Mouse (Mus musculus) lung, embryonic 15.5 days (tissue): ENCODE measurements around the gene Rab6b. TPM values are rescaled to one million over a fixed set of nuclear protein-coding genes. Genes with fewer than 3 reads are reported as not detected.

Experiments
- ATAC-seq: fragments of 200-750 bp; cut with Nextera tagmentation; 2 replicates; pipeline ENCODE4 v1.8.0; 2017; ENCODE audit warnings: moderate number of reproducible peaks, borderline replicate concordance; ENCODE audit not compliant: low FRiP score, low TSS enrichment; ENCODE audit errors: extremely low read depth
- H3K27ac ChIP-seq: fragments of 300-500 bp; sonication (generic); 2 replicates; pipeline ENCODE4 v1.5.1; 2015; ENCODE audit warnings: moderate library complexity, mild to moderate bottlenecking, inconsistent platforms
- H3K27me3 ChIP-seq: fragments of 300-500 bp; sonication (generic); 2 replicates; pipeline ENCODE4 v1.6.1; 2015; ENCODE audit warnings: inconsistent platforms
- H3K36me3 ChIP-seq: fragments of 300-500 bp; sonication (generic); 2 replicates; pipeline ENCODE4 v1.6.1; 2015; ENCODE audit warnings: inconsistent platforms
- H3K4me1 ChIP-seq: fragments of 300-500 bp; sonication (generic); 2 replicates; pipeline ENCODE4 v1.6.1; 2015; ENCODE audit warnings: inconsistent platforms
- H3K4me2 ChIP-seq: fragments of 300-500 bp; sonication (generic); 2 replicates; pipeline ENCODE4 v1.6.1; 2015; ENCODE audit warnings: inconsistent platforms, mild to moderate bottlenecking, moderate library complexity
- H3K4me3 ChIP-seq: fragments of 300-500 bp; sonication (generic); 2 replicates; pipeline ENCODE4 v1.5.1; 2015; ENCODE audit warnings: mild to moderate bottlenecking, inconsistent platforms
- H3K9ac ChIP-seq: fragments of 300-500 bp; sonication (generic); 2 replicates; pipeline ENCODE4 v1.6.1; 2015; ENCODE audit warnings: inconsistent platforms
- H3K9me3 ChIP-seq: fragments of 300-500 bp; sonication (generic); 2 replicates; pipeline ENCODE4 v1.6.1; 2016; ENCODE audit warnings: inconsistent platforms
- WGBS: fragments of 180-500 bp; shearing (Covaris S2); methylation state at CpG from one replicate; pipeline ENCODE4 v1.1.7; 2015; 5-methylcytosine and 5-hydroxymethylcytosine counted together
- polyA plus RNA-seq: library from polyadenylated mRNA; unstranded; fragments of >200 nt; fragmentation: Nextera tagmentation; extraction: Ambion mirVana; gene quantifications from 2 replicates; pipeline ENCODE4 v1.2.1, GENCODE M21; 2015

Gene Rab6b
- polyA plus RNA-seq, 1 experiment from 2014 or later: 4.3 TPM

DNA sequence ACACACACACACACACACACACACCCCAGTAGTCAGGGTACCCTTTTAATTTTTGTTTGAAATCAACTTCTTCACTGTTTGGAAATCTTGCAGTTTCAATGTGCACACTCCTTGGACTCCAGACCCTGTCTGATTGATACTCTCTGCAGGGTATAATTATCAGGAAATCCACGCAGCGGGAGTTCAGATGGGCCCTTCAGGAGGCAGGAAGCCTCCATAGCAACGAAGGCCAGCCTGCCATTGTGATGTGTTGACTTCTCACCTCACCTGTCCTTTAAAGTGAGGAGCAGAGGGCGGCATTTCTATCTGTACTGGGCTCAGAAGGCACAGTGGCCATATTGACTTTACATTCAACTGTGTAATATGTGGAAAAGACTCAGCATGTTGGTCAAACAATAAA, 73.3 kb downstream of the Rab6b start:
- Histone ChIP-seq H3K9me3 (no peaks in the 10 kb centered on the region), H3K36me3 (peaks cover 22% of the 10 kb centered on the region), H3K4me1 (peaks cover 14% of the 10 kb centered on the region), H3K4me3 (no peak overlapping the region), H3K27ac (no peak overlapping the region), H3K27me3 (no peaks in the 10 kb centered on the region), H3K9ac (no peak overlapping the region), H3K4me2 (no peak overlapping the region)
- WGBS: 55% methylated on average over 4 of the region's 4 CpGs
- no peak for ATAC-seq

GRCm38 (mm10) chr9:103185946-103186345, 74.4 kb downstream of the Rab6b start:
- H3K9me3 ChIP-seq: no peaks in the 10 kb centered on the region
- peaks cover 33% of the 10 kb centered on the region for H3K36me3 ChIP-seq
- 0 out of 2 replicates have a peak, but pooled peaks cover 3% of the 10 kb centered on the region for H3K4me1 ChIP-seq
- no peak for ATAC-seq
- WGBS: 79% methylated on average over 8 of the region's 8 CpGs
- no peak overlapping the region for H3K4me3 ChIP-seq
- H3K4me2 ChIP-seq: no peak overlapping the region
- no peak overlapping the region for H3K9ac ChIP-seq
- no peak overlapping the region for H3K27ac ChIP-seq
- H3K27me3 ChIP-seq: no peaks in the 10 kb centered on the region

- 42% methylated on average over 9 of the region's 9 CpGs for WGBS
- Histone ChIP-seq H3K4me1 (0 out of 2 replicates have a peak, but pooled peaks cover 3% of the 10 kb centered on the region), H3K4me2 (no peak overlapping the region), H3K4me3 (no peak overlapping the region), H3K9ac (no peak overlapping the region), H3K27ac (no peak overlapping the region), H3K27me3 (no peaks in the 10 kb centered on the region), H3K9me3 (no peaks in the 10 kb centered on the region), H3K36me3 (peaks cover 39% of the 10 kb centered on the region)
- ATAC-seq: no peak
These were observed 75.2 kb downstream of the Rab6b start for GRCm38 (mm10) chr9:103186747-103187146.

GRCm38 (mm10) chr9:103188416-103188815, 76.8 kb downstream of the Rab6b start:
- Histone ChIP-seq H3K4me1 (0 out of 2 replicates have a peak, but pooled peaks cover 3% of the 10 kb centered on the region), H3K9ac (no peak overlapping the region), H3K27me3 (no peaks in the 10 kb centered on the region), H3K4me2 (no peak overlapping the region), H3K4me3 (no peak overlapping the region), H3K27ac (no peak overlapping the region), H3K36me3 (peaks cover 56% of the 10 kb centered on the region), H3K9me3 (no peaks in the 10 kb centered on the region)
- 89% methylated on average over 4 of the region's 4 CpGs for WGBS
- ATAC-seq: no peak

DNA sequence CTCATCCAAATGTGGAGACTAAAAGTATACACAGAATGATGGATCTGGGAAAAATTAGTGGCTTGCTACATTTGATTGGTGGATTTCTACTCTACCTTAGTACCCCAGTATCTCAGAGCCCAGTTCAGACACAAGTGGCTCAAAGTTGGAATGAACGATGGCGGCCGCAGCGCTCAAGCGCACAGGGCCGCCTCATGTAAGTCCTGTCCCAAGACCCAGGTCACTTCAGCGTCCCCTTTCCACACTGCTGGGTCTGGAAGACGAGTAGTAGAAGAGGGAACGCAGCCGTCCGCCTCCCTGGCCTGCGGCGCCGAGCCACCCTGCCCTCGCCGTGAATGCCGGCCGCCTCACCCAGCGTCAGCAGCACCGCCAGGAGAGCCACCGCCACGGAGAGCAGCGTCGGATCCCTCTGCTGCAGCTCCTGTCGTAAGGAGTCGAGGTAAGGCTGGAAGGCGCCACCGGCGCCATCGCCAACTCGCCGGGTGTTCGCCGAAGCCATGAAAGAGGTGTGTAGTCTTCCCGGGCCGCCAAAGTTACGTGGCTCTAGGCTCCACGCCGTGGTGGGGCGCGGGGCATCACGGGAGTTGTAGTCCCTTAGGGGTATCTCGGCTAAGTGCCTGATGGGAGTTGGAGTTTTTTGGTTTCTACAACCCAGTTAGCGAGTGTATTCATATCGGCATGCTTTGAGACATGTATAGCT, 90.1 kb downstream of the Rab6b start, which contains the start of gene Srprb:
Gene Srprb (minus strand): TSS at position 577 of the 700 bp plus-strand sequence.
- peak; percentile 99 for ATAC-seq
- H3K27me3 ChIP-seq: no peaks in the 10 kb centered on the region
- H3K4me3 ChIP-seq: peak within 1 kb of the TSS; percentile 77
- H3K9me3 ChIP-seq: no peaks in the 10 kb centered on the region
- under 1% methylated on average over 45 of the region's 45 CpGs for WGBS
- H3K4me1 ChIP-seq: peaks cover 4% of the 10 kb centered on the region
- H3K27ac ChIP-seq: peak within 1 kb of the TSS; percentile 77
- H3K36me3 ChIP-seq: peaks cover 23% of the 10 kb centered on the region
- peak within 1 kb of the TSS; percentile 59 for H3K4me2 ChIP-seq
- H3K9ac ChIP-seq: peak within 1 kb of the TSS; percentile 85

- Histone ChIP-seq H3K4me1 (no peaks in the 10 kb centered on the region; the same call in none of the 2 replicates), H3K27me3 (no peaks in the 10 kb centered on the region), H3K9me3 (no peaks in the 10 kb centered on the region), H3K4me3 (no peak overlapping the region), H3K4me2 (no peak overlapping the region), H3K27ac (no peak overlapping the region), H3K36me3 (no peaks in the 10 kb centered on the region), H3K9ac (no peak overlapping the region)
- no peak for ATAC-seq
- 89% methylated on average over 5 of the region's 5 CpGs for WGBS
These were observed 94.2 kb downstream of the Rab6b start for GRCm38 (mm10) chr9:103205786-103206185.

- Histone ChIP-seq H3K9me3 (no peaks in the 10 kb centered on the region), H3K27ac (no peak overlapping the region), H3K4me3 (peak overlapping the region; percentile 10), H3K4me1 (peaks cover 4% of the 10 kb centered on the region; the same call in 1 of the 2 replicates), H3K27me3 (no peaks in the 10 kb centered on the region), H3K36me3 (no peaks in the 10 kb centered on the region), H3K4me2 (peak overlapping the region; percentile 51), H3K9ac (peak overlapping the region; percentile 19; the same call in 1 of the 2 replicates)
- ATAC-seq: peak; percentile 90
- 10% methylated on average over 16 of the region's 16 CpGs for WGBS
These were observed 96.3 kb downstream of the Rab6b start for GRCm38 (mm10) chr9:103207846-103208245.

- Histone ChIP-seq H3K9ac (no peak overlapping the region), H3K27ac (no peak overlapping the region), H3K9me3 (no peaks in the 10 kb centered on the region), H3K27me3 (no peaks in the 10 kb centered on the region), H3K4me3 (no peak overlapping the region), H3K4me2 (no peak overlapping the region), H3K4me1 (peaks cover 4% of the 10 kb centered on the region; the same call in 1 of the 2 replicates), H3K36me3 (no peaks in the 10 kb centered on the region)
- WGBS: 63% methylated on average over 6 of the region's 6 CpGs
- ATAC-seq: no peak
These were observed 97.3 kb downstream of the Rab6b start for GRCm38 (mm10) chr9:103208802-103209423.

- 58% methylated on average over 28 of the region's 28 CpGs for WGBS
- no peak for ATAC-seq
- no peak overlapping the region for H3K9ac ChIP-seq
These were observed 101.2 kb downstream of the Rab6b start for GRCm38 (mm10) chr9:103212654-103213420.

GRCm38 (mm10) chr9:103213631-103214030, 102.0 kb downstream of the Rab6b start:
- no peaks in the 10 kb centered on the region for H3K36me3 ChIP-seq
- H3K27ac ChIP-seq: no peak overlapping the region
- 0 out of 2 replicates have a peak, but pooled peaks cover 4% of the 10 kb centered on the region for H3K4me1 ChIP-seq
- no peak overlapping the region for H3K4me3 ChIP-seq
- ATAC-seq: no peak
- H3K4me2 ChIP-seq: no peak overlapping the region
- H3K9ac ChIP-seq: no peak overlapping the region
- WGBS: 77% methylated on average over 2 of the region's 2 CpGs
- no peaks in the 10 kb centered on the region for H3K27me3 ChIP-seq
- H3K9me3 ChIP-seq: no peaks in the 10 kb centered on the region

More at GRCm38 (mm10) chr9:103212654-103213420, 101.2 kb downstream of the Rab6b start:
- H3K4me1 ChIP-seq: 0 out of 2 replicates have a peak, but pooled peaks cover 4% of the 10 kb centered on the region
- H3K9me3 ChIP-seq: no peaks in the 10 kb centered on the region
- no peaks in the 10 kb centered on the region for H3K36me3 ChIP-seq
- H3K4me3 ChIP-seq: peak overlapping the region; percentile 25; the same call in 1 of the 2 replicates
- no peak overlapping the region for H3K27ac ChIP-seq
- H3K27me3 ChIP-seq: no peaks in the 10 kb centered on the region
- peak overlapping the region; percentile 38 for H3K4me2 ChIP-seq

DNA sequence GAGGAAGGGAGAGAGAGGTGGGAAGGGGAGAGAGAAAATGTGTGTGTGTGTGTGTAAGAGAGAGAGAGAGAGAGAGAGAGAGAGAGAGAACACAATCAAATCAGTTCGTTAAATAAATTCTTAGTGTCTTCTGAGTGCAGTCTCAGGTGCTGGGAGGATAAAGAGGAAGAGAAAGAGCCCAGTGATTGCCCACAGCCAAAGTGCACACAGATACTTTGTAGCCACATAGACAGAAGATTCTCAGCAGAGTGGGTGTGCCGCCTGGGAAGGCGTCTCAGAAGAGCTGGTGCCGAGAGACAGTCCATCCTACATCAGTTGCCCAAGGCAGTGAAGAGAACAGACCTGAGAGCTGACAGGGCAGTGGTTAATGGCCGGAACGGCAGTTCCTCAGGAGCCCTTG, 102.7 kb downstream of the Rab6b start:
- Histone ChIP-seq H3K36me3 (no peaks in the 10 kb centered on the region), H3K27me3 (no peaks in the 10 kb centered on the region), H3K9me3 (no peaks in the 10 kb centered on the region), H3K4me2 (no peak overlapping the region), H3K4me3 (no peak overlapping the region), H3K9ac (no peak overlapping the region), H3K27ac (no peak overlapping the region), H3K4me1 (0 out of 2 replicates have a peak, but pooled peaks cover 4% of the 10 kb centered on the region)
- WGBS: 68% methylated on average over 6 of the region's 6 CpGs
- ATAC-seq: no peak
